Mouse (Mus musculus) kidney, adult 2 months (tissue): ENCODE measurements at regions not wholly inside any gene's neighbourhood (a gene's known extent, or its start where the extent isn't known, plus 50 kb on each side); places are given as distances from the start of the nearest gene placed in this dataset.

Source experiments
- CTCF ChIP-seq: fragments of 200-500 bp; conservative IDR thresholded peaks from 2 replicates; pipeline ENCODE4 v1.5.1; 2011; ENCODE audit warnings: low read depth, mild to moderate bottlenecking, control low read depth, low read length, moderate library complexity, mixed read lengths; ENCODE audit not compliant: insufficient read depth, insufficient read length
- POLR2A ChIP-seq: fragments of 200-500 bp; IDR thresholded peaks from one replicate; pipeline ENCODE4 v1.6.1; 2011; ENCODE audit warnings: low read depth, low read length, control low read depth

DNA sequence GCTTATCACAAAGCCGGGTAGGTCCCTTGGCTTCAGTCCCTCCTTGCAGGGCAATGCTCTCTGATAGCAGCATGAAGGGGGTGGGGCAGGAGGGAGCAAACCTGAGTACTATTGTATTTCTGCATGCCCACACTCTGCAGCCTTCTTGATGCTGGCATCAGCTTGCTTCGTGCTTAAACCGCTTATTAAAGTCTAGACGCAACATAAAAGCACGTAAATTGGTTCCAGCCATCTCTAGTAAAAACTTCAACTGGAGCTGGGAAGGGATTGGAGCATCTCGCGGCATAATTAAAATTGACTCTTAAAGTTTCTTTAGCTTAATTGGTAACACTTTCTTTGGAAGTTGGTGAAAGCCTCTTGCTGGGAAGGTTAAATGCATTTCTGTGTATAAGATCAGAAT, 131.5 kb upstream of the Jag1 start:
- no peak for TF ChIP-seq CTCF
- TF ChIP-seq POLR2A, result no peak
